Mouse (Mus musculus) C2C12 (cell line): ENCODE results near the gene Vax1. TPM values are rescaled to one million over a fixed set of nuclear protein-coding genes. Genes with fewer than 3 reads are reported as not detected.

Experiments
- H3K27me3 ChIP-seq: one replicate; pipeline ENCODE4 v1.6.1; 2011; ENCODE audit not compliant: control insufficient read depth, insufficient read depth, insufficient read length
- H3K36me3 ChIP-seq: one replicate; pipeline ENCODE4 v1.6.1; 2011; ENCODE audit not compliant: control insufficient read depth, insufficient read depth
- H3K4me3 ChIP-seq: one replicate; pipeline ENCODE4 v1.5.1; 2011; ENCODE audit warnings: mild to moderate bottlenecking, control low read depth; ENCODE audit not compliant: poor library complexity, insufficient read depth, severe bottlenecking
- H3K79me2 ChIP-seq: one replicate; pipeline ENCODE4 v1.6.1; 2011; ENCODE audit not compliant: control insufficient read depth, insufficient read depth
- H3K79me3 ChIP-seq: one replicate; pipeline ENCODE4 v1.6.1; 2011; ENCODE audit warnings: low read depth, control low read depth
- H3ac ChIP-seq: one replicate; pipeline ENCODE3; 2011; ENCODE audit warnings: low read depth; ENCODE audit not compliant: control insufficient read depth, insufficient read length
- CEBPB ChIP-seq: IDR thresholded peaks from one replicate; pipeline ENCODE4 v1.6.1; 2011; ENCODE audit warnings: low read depth, mild to moderate bottlenecking, control low read depth, moderate library complexity
- CTCF ChIP-seq: IDR thresholded peaks from one replicate; pipeline ENCODE4 v1.5.1; 2011; ENCODE audit not compliant: control insufficient read depth, insufficient read depth, insufficient read length
- FOSL1 ChIP-seq: IDR thresholded peaks from one replicate; pipeline ENCODE4 v1.8.0; 2011; ENCODE audit warnings: mild to moderate bottlenecking, low read length; ENCODE audit not compliant: poor library complexity, insufficient read depth, severe bottlenecking
- MAX ChIP-seq: IDR thresholded peaks from one replicate; pipeline ENCODE4 v1.6.1; 2011; ENCODE audit warnings: mild to moderate bottlenecking, control low read depth
- MYOD1 ChIP-seq: IDR thresholded peaks from one replicate; pipeline ENCODE4 v1.6.1; 2011; ENCODE audit warnings: low read depth; ENCODE audit not compliant: control insufficient read depth, insufficient read length
- MYOG ChIP-seq: IDR thresholded peaks from one replicate; pipeline ENCODE4 v1.6.1; 2011; ENCODE audit not compliant: control insufficient read depth, insufficient read length; ENCODE audit errors: extremely low read depth
- USF1 ChIP-seq: IDR thresholded peaks from one replicate; pipeline ENCODE4 v1.6.1; 2011; ENCODE audit warnings: low read depth, mild to moderate bottlenecking, control low read depth, moderate library complexity
- polyA plus RNA-seq: library from polyadenylated mRNA; unstranded; fragments of >200 nt; fragmentation: generic; extraction: Trizol; gene quantifications from one replicate; pipeline ENCODE4 v1.2.1, GENCODE M21; 2012; ENCODE audit warnings: missing spikeins

The Vax1 gene
- polyA plus RNA-seq, 1 experiment, result not detected

GRCm38 (mm10) chr19:59166311-59166761 is 3.5 kb downstream of the Vax1 start:
- no peak for TF ChIP-seq MYOG
- TF ChIP-seq MAX, result no peak
- no peak for TF ChIP-seq CTCF
- TF ChIP-seq CEBPB, result no peak
- no peak for TF ChIP-seq FOSL1
- no peak for TF ChIP-seq USF1
- no peak for TF ChIP-seq MYOD1
- no peaks in the 10 kb centered on the region for H3K36me3 ChIP-seq
- peaks cover 60% of the 10 kb centered on the region for H3K27me3 ChIP-seq
- no peaks in the 10 kb centered on the region for H3K79me3 ChIP-seq
- H3K79me2 ChIP-seq, result no peaks in the 10 kb centered on the region
- H3K4me3 ChIP-seq, result no peak overlapping the region
- H3ac ChIP-seq, result no peak overlapping the region

- Histone ChIP-seq H3K36me3 (no peaks in the 10 kb centered on the region), H3K27me3 (peaks cover 52% of the 10 kb centered on the region), H3K79me3 (no peaks in the 10 kb centered on the region), H3K79me2 (no peaks in the 10 kb centered on the region), H3K4me3 (no peak overlapping the region), H3ac (no peak overlapping the region)
- TF ChIP-seq MAX, result no peak
- TF ChIP-seq MYOG, result no peak
- no peak for TF ChIP-seq CEBPB
- TF ChIP-seq MYOD1, result no peak
These were observed 4.3 kb downstream of the Vax1 start for GRCm38 (mm10) chr19:59165577-59165976.

GRCm38 (mm10) chr19:59164896-59165560 is 4.8 kb downstream of the Vax1 start:
- no peak overlapping the region for H3ac ChIP-seq
- TF ChIP-seq CTCF (no peak), USF1 (no peak), CEBPB (no peak), MYOD1 (no peak), MYOG (no peak), FOSL1 (no peak), MAX (no peak)
- H3K4me3 ChIP-seq, result no peak overlapping the region
- peaks cover 48% of the 10 kb centered on the region for H3K27me3 ChIP-seq
- H3K79me2 ChIP-seq, result no peaks in the 10 kb centered on the region
- no peaks in the 10 kb centered on the region for H3K79me3 ChIP-seq
- no peaks in the 10 kb centered on the region for H3K36me3 ChIP-seq

- Histone ChIP-seq H3K79me3 (no peaks in the 10 kb centered on the region), H3ac (no peak overlapping the region), H3K36me3 (no peaks in the 10 kb centered on the region), H3K79me2 (no peaks in the 10 kb centered on the region), H3K4me3 (no peak overlapping the region), H3K27me3 (peaks cover 39% of the 10 kb centered on the region)
- TF ChIP-seq MAX (no peak), FOSL1 (no peak), USF1 (no peak), MYOD1 (no peak), CEBPB (no peak), CTCF (no peak), MYOG (no peak)
These were observed 5.7 kb downstream of the Vax1 start for GRCm38 (mm10) chr19:59164111-59164510.

- Histone ChIP-seq H3K27me3 (no peaks in the 10 kb centered on the region), H3K79me3 (no peaks in the 10 kb centered on the region), H3K4me3 (no peak overlapping the region), H3ac (no peak overlapping the region), H3K79me2 (no peaks in the 10 kb centered on the region), H3K36me3 (no peaks in the 10 kb centered on the region)
- TF ChIP-seq USF1 (no peak), CTCF (no peak), CEBPB (no peak), MYOG (no peak), FOSL1 (no peak), MYOD1 (no peak), MAX (no peak)
These were observed 13.2 kb downstream of the Vax1 start for GRCm38 (mm10) chr19:59156702-59157101.

- H3K27me3 ChIP-seq, result no peaks in the 10 kb centered on the region
- no peak overlapping the region for H3K4me3 ChIP-seq
- TF ChIP-seq USF1 (no peak), MAX (no peak), CTCF (no peak), MYOG (no peak), FOSL1 (no peak), MYOD1 (no peak), CEBPB (no peak)
- H3K36me3 ChIP-seq, result no peaks in the 10 kb centered on the region
- H3K79me2 ChIP-seq, result no peaks in the 10 kb centered on the region
- H3K79me3 ChIP-seq, result no peaks in the 10 kb centered on the region
- H3ac ChIP-seq, result no peak overlapping the region
These were observed 15.7 kb downstream of the Vax1 start for GRCm38 (mm10) chr19:59154171-59154570.
